Mouse (Mus musculus) lung, adult 2 months (tissue): ENCODE measurements around the gene Derl2.

ENCODE experiments used
- CTCF ChIP-seq: fragments of 200-500 bp; IDR thresholded peaks from 2 replicates; pipeline ENCODE4 v1.5.1; 2011; ENCODE audit warnings: mild to moderate bottlenecking, low read length, control low read depth; ENCODE audit not compliant: insufficient read depth
- POLR2A ChIP-seq: fragments of 200-500 bp; IDR thresholded peaks from 2 replicates; pipeline ENCODE4 v1.6.1; 2011; ENCODE audit warnings: low read depth, mild to moderate bottlenecking, control low read depth, low read length, borderline replicate concordance; ENCODE audit errors: extremely low read depth

DNA sequence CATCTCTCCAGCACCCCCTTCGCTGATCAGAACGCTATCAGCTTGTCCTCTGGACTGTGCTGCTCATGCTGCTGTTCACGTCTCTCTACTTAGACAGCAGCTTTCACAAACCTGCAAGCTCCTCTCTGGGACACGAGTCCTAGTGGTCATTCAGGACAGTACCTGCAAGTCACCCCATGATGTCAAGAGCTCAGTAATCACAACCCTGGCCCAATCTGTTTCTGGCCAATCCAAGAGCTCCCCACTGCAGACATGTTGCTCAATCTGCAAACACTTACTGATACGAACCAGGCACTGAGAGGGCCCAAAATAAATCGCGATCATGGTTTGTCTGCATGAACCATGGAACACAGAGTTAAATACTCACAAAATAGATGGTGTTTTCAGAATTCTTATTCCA is 6.9 kb downstream of the Derl2 start:
- TF ChIP-seq CTCF (no peak), POLR2A (no peak)
